Mouse (Mus musculus) embryonic facial prominence, embryonic 13.5 days (tissue): ENCODE data around the gene Gm11627. TPM values are rescaled to one million over a fixed set of nuclear protein-coding genes. Genes with fewer than 3 reads are reported as not detected.
"Not testable (repeated sequence)": the region's sequence is repeated elsewhere in the genome, so short reads cannot be mapped to it uniquely, and the experiment has no call there.

Source experiments
- ATAC-seq: fragments of 200-750 bp; cut with Nextera tagmentation; 2 replicates; pipeline ENCODE4 v1.8.0; 2017; ENCODE audit warnings: low read depth; ENCODE audit not compliant: insufficient number of reproducible peaks, insufficient read depth, low FRiP score, low TSS enrichment
- H3K27ac ChIP-seq: fragments of 300-500 bp; sonication (generic); 2 replicates; pipeline ENCODE4 v1.5.1; 2015; ENCODE audit warnings: moderate library complexity, mild to moderate bottlenecking, inconsistent platforms
- H3K27me3 ChIP-seq: fragments of 300-500 bp; sonication (generic); 2 replicates; pipeline ENCODE4 v1.6.1; 2015; ENCODE audit warnings: mild to moderate bottlenecking, inconsistent platforms
- H3K36me3 ChIP-seq: fragments of 300-500 bp; sonication (generic); 2 replicates; pipeline ENCODE4 v1.6.1; 2015; ENCODE audit warnings: mild to moderate bottlenecking, inconsistent platforms
- H3K4me1 ChIP-seq: fragments of 300-500 bp; sonication (generic); 2 replicates; pipeline ENCODE4 v1.6.1; 2015; ENCODE audit warnings: inconsistent platforms
- H3K4me2 ChIP-seq: fragments of 300-500 bp; sonication (generic); 2 replicates; pipeline ENCODE4 v1.6.1; 2015; ENCODE audit warnings: moderate library complexity, mild to moderate bottlenecking, inconsistent platforms
- H3K4me3 ChIP-seq: fragments of 300-500 bp; sonication (generic); 2 replicates; pipeline ENCODE4 v1.5.1; 2015; ENCODE audit warnings: mild to moderate bottlenecking, inconsistent platforms
- H3K9ac ChIP-seq: fragments of 300-500 bp; sonication (generic); 2 replicates; pipeline ENCODE4 v1.6.1; 2015; ENCODE audit warnings: mild to moderate bottlenecking, inconsistent platforms
- H3K9me3 ChIP-seq: fragments of 300-500 bp; sonication (generic); 2 replicates; pipeline ENCODE4 v1.6.1; 2016; ENCODE audit warnings: inconsistent platforms
- WGBS: fragments of 180-500 bp; shearing (Covaris S2); methylation state at CpG from one replicate; pipeline ENCODE4 v1.1.7; 2015; ENCODE audit warnings: mixed read lengths; 5-methylcytosine and 5-hydroxymethylcytosine counted together
- polyA plus RNA-seq: library from polyadenylated mRNA; unstranded; fragments of >200 nt; fragmentation: Nextera tagmentation; extraction: Ambion mirVana; gene quantifications from 2 replicates; pipeline ENCODE4 v1.2.1, GENCODE M21; 2015

The Gm11627 gene
- polyA plus RNA-seq, 1 experiment from 2014 or later = 17.0 TPM

DNA sequence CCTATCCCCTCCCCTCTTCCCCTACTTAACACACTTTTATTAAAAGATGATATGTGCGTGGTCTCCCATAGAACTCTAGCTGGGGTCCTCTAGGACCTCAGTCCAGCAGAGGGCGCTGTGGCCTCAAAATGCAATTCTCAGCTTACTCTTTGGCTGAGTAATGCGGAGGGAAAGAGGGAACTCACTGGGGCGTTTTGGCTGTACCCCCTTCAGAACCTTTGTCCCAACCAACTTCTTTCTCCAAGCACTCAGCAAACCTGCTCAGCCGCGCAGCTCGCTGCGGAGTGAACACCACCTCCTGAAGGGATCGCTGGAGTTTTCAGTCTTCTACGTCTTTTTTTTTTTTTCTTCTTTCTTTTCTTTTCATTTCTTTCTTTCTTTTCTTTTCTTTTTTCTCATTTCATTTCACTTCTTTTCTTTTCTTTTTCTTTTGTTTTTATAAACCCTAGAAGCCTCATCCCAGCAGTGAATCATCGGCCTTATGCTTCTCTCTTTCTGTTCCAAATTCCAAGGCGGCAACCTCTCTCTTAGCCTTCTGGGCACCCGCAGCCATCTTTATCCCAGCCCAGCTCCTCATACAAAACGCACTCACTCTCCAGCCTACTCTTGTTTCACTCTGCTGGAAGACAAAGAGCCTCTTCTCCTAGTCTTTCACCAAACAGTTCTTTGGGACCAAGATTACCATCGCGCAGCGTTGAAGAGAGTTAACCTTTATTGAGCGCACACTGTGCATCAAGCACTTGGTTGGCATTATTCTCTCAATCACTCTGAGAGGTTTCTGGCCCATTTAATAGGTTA, 6.2 kb downstream of the Gm11627 start:
- WGBS = 5% methylated on average over 18 of the region's 18 CpGs
- Histone ChIP-seq H3K27me3 (no peaks in the 10 kb centered on the region), H3K4me1 (peaks cover 13% of the 10 kb centered on the region), H3K4me2 (peak overlapping the region; percentile 61), H3K4me3 (peak overlapping the region; percentile 40), H3K9ac (peak overlapping the region; percentile 70), H3K9me3 (no peaks in the 10 kb centered on the region), H3K27ac (peak overlapping the region; percentile 88), H3K36me3 (no peaks in the 10 kb centered on the region)
- ATAC-seq = peak; percentile 77; the same call in 1 of the 2 replicates

DNA sequence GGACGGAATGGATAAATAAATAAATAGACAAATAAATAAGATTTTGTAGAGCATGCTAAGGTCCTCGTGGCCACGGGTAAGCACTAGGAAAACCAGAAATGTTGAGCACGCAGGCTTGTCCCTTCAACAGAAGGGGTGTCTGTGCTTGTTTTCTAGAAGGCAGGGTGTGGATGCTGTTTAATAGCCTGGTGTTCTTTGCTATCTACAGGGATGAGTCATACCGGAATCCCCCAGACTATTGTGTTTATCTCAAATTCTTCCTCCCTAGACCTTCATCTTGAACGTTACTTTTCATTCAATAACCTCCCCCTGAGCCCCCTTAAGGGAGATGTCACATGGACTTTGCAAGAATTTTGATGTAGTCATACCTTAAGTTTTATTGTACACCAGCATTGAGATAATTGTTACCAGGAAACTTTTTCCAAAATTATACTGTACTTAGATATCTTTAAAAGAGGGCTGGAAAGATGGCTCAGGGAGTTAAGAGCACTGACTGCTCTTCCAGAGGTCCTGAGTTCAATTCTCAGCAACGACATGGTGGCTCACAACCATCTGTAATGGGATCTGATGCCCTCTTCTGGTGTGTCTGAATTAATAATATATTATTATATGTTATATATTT, 10.4 kb downstream of the Gm11627 start:
- H3K36me3 ChIP-seq = no peaks in the 10 kb centered on the region
- 78% methylated on average over 7 of the region's 7 CpGs for WGBS
- H3K27me3 ChIP-seq = no peaks in the 10 kb centered on the region
- no peak for ATAC-seq
- no peak overlapping the region for H3K9ac ChIP-seq
- H3K9me3 ChIP-seq = no peaks in the 10 kb centered on the region
- no peak overlapping the region for H3K4me2 ChIP-seq
- H3K4me3 ChIP-seq = no peak overlapping the region
- peaks cover 3% of the 10 kb centered on the region; the same call in 1 of the 2 replicates for H3K4me1 ChIP-seq
- no peak overlapping the region for H3K27ac ChIP-seq

DNA sequence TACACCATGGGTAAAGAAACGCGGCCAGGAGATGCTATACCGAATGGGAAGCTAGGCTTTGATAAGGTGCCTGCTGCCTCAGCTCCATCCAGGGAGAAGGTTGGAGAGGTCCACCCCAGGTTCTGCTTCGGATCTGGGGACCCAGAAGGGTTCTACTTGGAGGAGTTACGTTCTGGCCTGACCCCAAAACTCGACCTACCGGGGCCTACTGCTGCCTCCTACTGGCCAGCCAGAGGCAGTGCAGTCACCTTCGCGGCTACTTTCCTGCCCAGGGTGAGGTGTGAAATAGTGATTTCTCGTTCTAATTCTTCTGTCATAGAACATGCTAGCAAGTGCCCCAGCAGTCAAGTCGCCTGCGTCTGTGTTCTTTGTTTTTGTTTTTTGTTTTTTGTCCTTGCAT, 11.1 kb downstream of the Gm11627 start:
- Histone ChIP-seq H3K27me3 (no peaks in the 10 kb centered on the region), H3K4me2 (no peak overlapping the region), H3K9ac (no peak overlapping the region), H3K9me3 (no peaks in the 10 kb centered on the region), H3K27ac (no peak overlapping the region), H3K36me3 (no peaks in the 10 kb centered on the region), H3K4me3 (no peak overlapping the region), H3K4me1 (no peaks in the 10 kb centered on the region)
- no peak for ATAC-seq
- 79% methylated on average over 12 of the region's 12 CpGs for WGBS

DNA sequence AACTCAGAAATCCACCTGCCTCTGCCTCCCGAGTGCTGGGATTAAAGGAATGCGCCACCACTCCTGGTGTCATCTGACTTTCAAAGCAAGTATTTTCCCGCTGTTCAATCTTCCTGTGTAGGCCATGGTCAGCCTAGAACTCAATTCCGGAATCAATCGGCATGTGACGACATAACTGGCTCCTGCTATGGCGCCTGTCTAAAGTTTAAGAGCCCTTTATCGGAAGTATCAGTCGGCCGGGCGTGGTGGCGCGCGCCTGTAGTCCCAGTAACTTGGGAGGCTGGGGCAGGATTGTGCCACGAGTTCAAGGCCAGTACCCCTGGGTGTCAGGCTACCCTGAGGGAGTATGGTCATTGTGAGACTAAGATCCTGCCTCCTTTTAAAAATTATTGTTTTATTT, 11.5 kb downstream of the Gm11627 start:
- WGBS = 94% methylated on average over 15 of the region's 15 CpGs
- no peak for ATAC-seq
- no peak overlapping the region for H3K4me3 ChIP-seq

DNA sequence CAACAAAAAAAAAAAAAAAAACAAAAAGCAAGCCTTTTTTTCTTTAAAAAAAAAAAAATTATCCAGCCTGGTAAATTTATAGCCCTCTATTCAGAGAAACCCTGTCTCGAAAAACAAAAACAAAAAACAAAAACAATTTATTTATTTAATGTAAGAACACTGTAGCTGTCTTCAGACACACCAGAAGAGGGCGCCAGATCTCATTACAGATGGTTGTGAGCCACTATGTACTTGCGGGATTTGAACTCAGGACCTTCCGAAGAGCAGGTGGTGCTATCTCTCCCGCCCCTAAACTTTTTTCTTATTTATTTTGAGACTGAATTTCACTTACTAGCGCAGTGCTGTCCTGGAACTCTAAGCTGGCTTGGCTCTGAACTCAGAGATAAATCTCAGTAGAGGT, 12.1 kb downstream of the Gm11627 start:
- H3K4me1 ChIP-seq = no peaks in the 10 kb centered on the region

More for the DNA sequence above, 11.5 kb downstream of the Gm11627 start:
- Histone ChIP-seq H3K4me2 (no peak overlapping the region), H3K9ac (no peak overlapping the region), H3K27ac (no peak overlapping the region), H3K9me3 (no peaks in the 10 kb centered on the region), H3K36me3 (no peaks in the 10 kb centered on the region), H3K4me1 (no peaks in the 10 kb centered on the region), H3K27me3 (no peaks in the 10 kb centered on the region)

DNA sequence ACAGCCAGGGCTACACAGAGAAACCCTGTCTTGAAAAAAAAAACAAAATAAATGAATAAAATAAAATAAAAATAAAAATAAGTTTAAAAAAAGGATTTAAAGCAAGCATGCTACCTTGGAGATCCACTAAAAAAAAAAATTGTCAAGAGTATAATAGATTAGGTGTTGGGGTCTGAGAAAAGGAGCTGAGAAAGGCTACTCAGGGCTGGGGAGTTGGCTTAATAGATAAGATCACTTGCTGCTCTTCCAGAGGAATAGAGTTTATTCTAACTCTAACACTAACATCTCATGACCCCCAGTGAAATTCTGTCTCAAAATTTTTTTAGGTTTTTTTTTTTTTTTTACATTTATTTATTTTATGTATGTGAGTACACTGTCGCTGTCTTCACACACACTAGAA, 13.0 kb downstream of the Gm11627 start:
- Histone ChIP-seq H3K4me3 (no peak overlapping the region), H3K4me2 (no peak overlapping the region), H3K36me3 (no peaks in the 10 kb centered on the region), H3K9ac (no peak overlapping the region), H3K4me1 (no peaks in the 10 kb centered on the region), H3K27me3 (no peaks in the 10 kb centered on the region), H3K27ac (no peak overlapping the region), H3K9me3 (no peaks in the 10 kb centered on the region)
- WGBS = 91% methylated on average over 1 of the region's 1 CpGs
- ATAC-seq = no peak

More for the DNA sequence above, 12.1 kb downstream of the Gm11627 start:
- 87% methylated on average over 6 of the region's 6 CpGs for WGBS
- H3K4me3 ChIP-seq = no peak overlapping the region
- H3K4me2 ChIP-seq = no peak overlapping the region
- no peak for ATAC-seq
- H3K27me3 ChIP-seq = no peaks in the 10 kb centered on the region
- no peaks in the 10 kb centered on the region for H3K36me3 ChIP-seq
- no peaks in the 10 kb centered on the region for H3K9me3 ChIP-seq
- H3K27ac ChIP-seq = no peak overlapping the region
- no peak overlapping the region for H3K9ac ChIP-seq

DNA sequence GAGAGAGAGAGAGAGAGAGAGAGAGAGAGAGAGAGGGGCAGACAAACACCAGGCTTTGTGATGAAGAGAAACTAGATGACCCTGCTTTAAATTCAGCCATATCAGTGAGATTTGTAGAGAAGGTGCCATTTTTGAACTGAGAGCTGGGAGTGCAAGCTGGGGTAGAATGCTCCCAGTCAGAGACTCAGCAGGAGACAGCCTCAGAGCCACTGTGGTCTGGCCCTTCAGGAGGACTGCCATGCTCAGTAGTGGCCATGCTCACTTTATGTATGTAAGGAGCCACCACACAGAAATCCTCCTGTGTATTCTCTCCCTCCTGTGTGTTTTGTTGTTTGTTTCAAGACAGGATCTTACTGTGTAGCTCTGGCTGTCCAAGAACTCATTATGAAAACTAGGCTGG, 13.5 kb downstream of the Gm11627 start:
- H3K27ac ChIP-seq = no peak overlapping the region
- no peaks in the 10 kb centered on the region for H3K4me1 ChIP-seq
- no peak overlapping the region; the same call in 1 of the 2 replicates for H3K9ac ChIP-seq
- H3K27me3 ChIP-seq = no peaks in the 10 kb centered on the region
- no peak overlapping the region for H3K4me2 ChIP-seq
- H3K36me3 ChIP-seq = no peaks in the 10 kb centered on the region
- H3K9me3 ChIP-seq = no peaks in the 10 kb centered on the region
- no peak overlapping the region for H3K4me3 ChIP-seq
- no peak for ATAC-seq

DNA sequence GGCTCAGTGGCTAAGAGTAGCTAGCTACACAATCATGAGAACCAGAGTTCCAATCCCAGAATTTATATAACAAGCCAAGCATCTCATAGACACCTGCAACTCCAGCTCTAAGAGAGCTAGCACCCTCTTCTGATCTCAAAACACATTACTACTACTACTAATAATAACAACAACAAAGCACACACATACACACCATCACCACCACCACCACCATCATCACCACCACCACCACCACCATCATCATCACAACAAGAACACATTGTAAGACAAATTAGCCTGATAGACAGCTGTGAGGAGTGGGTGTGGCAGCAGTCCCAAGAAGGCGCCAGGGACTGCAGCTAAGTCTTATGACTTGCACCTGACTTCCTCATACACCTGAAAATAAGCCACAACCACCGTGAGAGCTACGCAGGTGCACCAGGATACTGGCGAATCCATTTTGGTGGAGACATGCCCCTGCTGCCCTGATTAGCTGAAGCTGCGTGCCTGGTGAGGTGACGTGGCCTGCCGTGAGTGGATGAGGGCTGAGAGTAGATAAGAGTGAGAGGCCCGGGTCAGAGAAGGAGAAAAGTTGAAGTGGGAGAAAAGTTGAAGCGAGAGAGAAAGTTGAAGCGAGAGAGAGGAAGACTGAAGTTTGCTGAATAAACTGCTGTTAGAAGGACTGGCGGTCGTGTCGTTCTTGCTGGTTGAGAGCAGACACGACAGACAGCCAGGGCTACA, 14.1 kb downstream of the Gm11627 start:
- H3K36me3 ChIP-seq, H3K4me1 ChIP-seq, H3K27ac ChIP-seq, H3K27me3 ChIP-seq, H3K4me3 ChIP-seq, H3K9me3 ChIP-seq, ATAC-seq, H3K9ac ChIP-seq, H3K4me2 ChIP-seq: not testable (repeated sequence)
- WGBS = 86% methylated on average over 14 of the region's 14 CpGs

DNA sequence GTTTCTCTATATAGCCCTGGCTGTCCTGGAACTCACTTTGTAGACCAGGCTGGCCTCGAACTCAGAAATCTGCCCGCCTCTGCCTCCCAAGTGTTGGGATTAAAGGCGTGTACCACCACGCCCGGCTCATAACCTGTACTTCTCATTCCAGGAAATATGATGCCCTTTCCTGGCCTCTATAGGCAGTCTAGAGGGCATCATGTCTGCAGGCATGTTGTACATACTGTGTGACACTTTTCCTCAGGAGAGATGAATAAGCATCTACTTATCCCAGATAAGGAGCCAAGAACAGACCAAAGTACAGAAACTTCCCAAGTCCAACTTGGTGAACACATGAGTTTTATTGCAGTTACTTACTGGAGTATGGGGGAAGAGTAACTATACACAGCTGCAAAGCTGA, 20.6 kb downstream of the Gm11627 start:
- Histone ChIP-seq H3K36me3 (no peaks in the 10 kb centered on the region), H3K27me3 (no peaks in the 10 kb centered on the region), H3K4me2 (no peak overlapping the region), H3K27ac (no peak overlapping the region), H3K9me3 (no peaks in the 10 kb centered on the region), H3K4me1 (peaks cover 16% of the 10 kb centered on the region), H3K4me3 (no peak overlapping the region), H3K9ac (no peak overlapping the region)
- 88% methylated on average over 5 of the region's 5 CpGs for WGBS
- ATAC-seq = no peak

DNA sequence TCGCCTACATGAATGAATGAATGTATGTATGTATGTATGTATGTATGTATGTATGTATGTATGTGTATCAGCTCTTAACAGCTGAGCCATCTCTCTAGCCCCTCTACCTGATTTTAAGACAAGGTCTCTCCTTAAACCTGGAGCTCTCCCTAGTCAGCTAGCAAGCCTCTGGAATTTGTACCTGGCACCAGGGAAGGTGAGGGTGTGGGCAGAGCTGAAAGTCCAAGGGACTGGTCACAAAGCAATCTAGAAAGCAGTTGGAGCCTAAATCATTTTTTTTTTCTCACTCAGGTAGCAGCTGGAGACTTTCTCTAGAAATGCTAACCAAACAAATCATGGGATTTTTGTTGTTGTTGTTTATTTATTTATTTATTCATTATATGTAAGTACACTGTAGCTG, 21.9 kb downstream of the Gm11627 start:
- ATAC-seq = no peak

DNA sequence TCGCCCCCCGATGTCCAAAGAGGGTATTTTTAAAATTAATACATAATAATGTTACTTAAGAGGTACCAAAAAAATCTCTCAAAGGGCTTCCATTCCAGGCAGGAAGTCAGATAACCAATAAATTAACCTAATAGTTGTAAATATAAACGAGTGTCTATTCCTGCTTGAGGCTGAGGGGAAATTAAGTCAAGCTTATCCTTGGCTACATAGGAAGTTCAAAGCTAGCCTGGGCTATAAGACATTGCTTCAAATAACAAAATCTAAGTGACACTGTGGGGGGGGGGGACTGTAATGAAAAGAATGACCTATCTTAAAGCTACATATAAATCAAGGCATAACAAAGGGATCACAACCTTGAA, 22.6 kb downstream of the Gm11627 start:
- no peak for ATAC-seq
- Histone ChIP-seq H3K4me1 (peaks cover 24% of the 10 kb centered on the region), H3K4me3 (peak overlapping the region; percentile 100), H3K27ac (peak overlapping the region; percentile 94; the same call in 1 of the 2 replicates), H3K27me3 (no peaks in the 10 kb centered on the region), H3K9ac (no peak overlapping the region), H3K9me3 (no peaks in the 10 kb centered on the region), H3K36me3 (peaks cover 1% of the 10 kb centered on the region; the same call in 1 of the 2 replicates), H3K4me2 (peak overlapping the region; percentile 64)
- 15% methylated on average over 3 of the region's 3 CpGs for WGBS

More for the DNA sequence above, 21.9 kb downstream of the Gm11627 start:
- no peak overlapping the region for H3K4me2 ChIP-seq
- no peak overlapping the region for H3K9ac ChIP-seq
- H3K4me3 ChIP-seq = no peak overlapping the region
- peaks cover 20% of the 10 kb centered on the region for H3K4me1 ChIP-seq
- H3K27ac ChIP-seq = no peak overlapping the region
- no peaks in the 10 kb centered on the region for H3K36me3 ChIP-seq
- no peaks in the 10 kb centered on the region for H3K9me3 ChIP-seq
- WGBS = 94% methylated on average over 1 of the region's 1 CpGs
- no peaks in the 10 kb centered on the region for H3K27me3 ChIP-seq
